Mouse (Mus musculus) liver, adult (tissue): ENCODE data around the gene Gpr39.

Experiments used
- GATA4 ChIP-seq: IDR thresholded peaks from 2 replicates; pipeline ENCODE4 v1.6.1; 2014; ENCODE audit warnings: mild to moderate bottlenecking, low read length; ENCODE audit not compliant: insufficient replicate concordance

Gene Gpr39

GRCm38 (mm10) chr1:125729731-125730536 is 53.1 kb downstream of the Gpr39 start:
- TF ChIP-seq GATA4: no peak

GRCm38 (mm10) chr1:125730537-125730880 is 53.7 kb downstream of the Gpr39 start:
- TF ChIP-seq GATA4: no peak

GRCm38 (mm10) chr1:125731854-125732253 is 55.1 kb downstream of the Gpr39 start:
- TF ChIP-seq GATA4: no peak

- no peak for TF ChIP-seq GATA4
Measured at GRCm38 (mm10) chr1:125744766-125745165, 68.0 kb downstream of the Gpr39 start.

GRCm38 (mm10) chr1:125755335-125755996 is 78.7 kb downstream of the Gpr39 start:
- TF ChIP-seq GATA4: no peak

- TF ChIP-seq GATA4: no peak
Measured at GRCm38 (mm10) chr1:125759972-125760695, 83.3 kb downstream of the Gpr39 start.

- no peak for TF ChIP-seq GATA4
Measured at GRCm38 (mm10) chr1:125760696-125761025, 83.9 kb downstream of the Gpr39 start.

- no peak for TF ChIP-seq GATA4
Measured at GRCm38 (mm10) chr1:125762076-125762475, 85.3 kb downstream of the Gpr39 start.

GRCm38 (mm10) chr1:125789804-125790203 is 113.0 kb downstream of the Gpr39 start:
- no peak for TF ChIP-seq GATA4

GRCm38 (mm10) chr1:125800506-125800905 is 123.7 kb downstream of the Gpr39 start:
- no peak for TF ChIP-seq GATA4

- no peak for TF ChIP-seq GATA4
Measured at GRCm38 (mm10) chr1:125808426-125808825, 131.6 kb downstream of the Gpr39 start.

- no peak for TF ChIP-seq GATA4
Measured at GRCm38 (mm10) chr1:125813141-125813782, 136.5 kb downstream of the Gpr39 start.

GRCm38 (mm10) chr1:125821101-125821500 is 144.3 kb downstream of the Gpr39 start:
- no peak for TF ChIP-seq GATA4

- TF ChIP-seq GATA4: no peak
Measured at GRCm38 (mm10) chr1:125823611-125824010, 146.8 kb downstream of the Gpr39 start.

GRCm38 (mm10) chr1:125837507-125837906 is 160.7 kb downstream of the Gpr39 start:
- TF ChIP-seq GATA4: no peak
